Mouse (Mus musculus) bone marrow macrophage, adult 2 months (primary cell): ENCODE measurements around the gene Enho. TPM values are rescaled to one million over a fixed set of nuclear protein-coding genes. Genes with fewer than 3 reads are reported as not detected.

Source experiments
- H3K27ac ChIP-seq: 2 replicates; pipeline ENCODE4 v1.5.1; 2012; ENCODE audit warnings: low read depth, low read length; ENCODE audit not compliant: insufficient read depth
- H3K4me1 ChIP-seq: 2 replicates; pipeline ENCODE4 v1.6.1; 2012; ENCODE audit warnings: low read length; ENCODE audit not compliant: control insufficient read depth, insufficient read depth
- H3K4me3 ChIP-seq: 2 replicates; pipeline ENCODE4 v1.5.1; 2012; ENCODE audit warnings: mild to moderate bottlenecking, low read length, moderate library complexity; ENCODE audit not compliant: insufficient read depth
- CTCF ChIP-seq: IDR thresholded peaks from 2 replicates; pipeline ENCODE4 v1.5.1; 2012; ENCODE audit warnings: low read depth, mild to moderate bottlenecking, low read length, moderate library complexity
- POLR2A ChIP-seq: IDR thresholded peaks from 2 replicates; pipeline ENCODE4 v1.6.1; 2012; ENCODE audit warnings: mild to moderate bottlenecking, low read depth, low read length, borderline replicate concordance
- polyA plus RNA-seq: library from polyadenylated mRNA; stranded (reverse); fragments of >200 nt; gene quantifications from 2 replicates; pipeline ENCODE4 v1.2.4, GENCODE M21; 2012; ENCODE audit not compliant: missing spikeins, insufficient read depth, insufficient read length

Enho gene
- polyA plus RNA-seq, 1 experiment, result 1.0 TPM

DNA sequence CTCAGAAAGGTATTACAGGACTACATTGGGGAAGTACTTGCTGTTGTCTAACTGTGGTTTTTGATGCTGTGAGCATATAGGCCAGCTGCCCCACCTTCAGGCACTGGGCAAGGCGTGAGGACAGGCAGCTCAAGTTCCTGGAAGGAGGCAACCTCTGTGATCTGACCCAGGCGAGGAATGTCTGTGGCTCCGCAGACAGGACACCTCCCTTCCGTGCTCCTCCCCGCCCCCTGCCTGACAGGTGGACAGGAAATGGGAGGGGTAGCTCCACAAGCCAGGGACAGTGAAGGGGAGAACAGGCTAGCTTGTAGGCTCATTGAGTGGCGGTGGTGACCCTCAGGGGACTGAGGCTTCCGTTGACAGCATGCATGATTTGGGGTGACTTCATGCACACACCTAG is 24.4 kb upstream of the Enho start:
- no peak overlapping the region for H3K27ac ChIP-seq
- no peak overlapping the region for H3K4me3 ChIP-seq
- H3K4me1 ChIP-seq, result no peaks in the 10 kb centered on the region
- TF ChIP-seq CTCF, result no peak
- TF ChIP-seq POLR2A, result no peak

DNA sequence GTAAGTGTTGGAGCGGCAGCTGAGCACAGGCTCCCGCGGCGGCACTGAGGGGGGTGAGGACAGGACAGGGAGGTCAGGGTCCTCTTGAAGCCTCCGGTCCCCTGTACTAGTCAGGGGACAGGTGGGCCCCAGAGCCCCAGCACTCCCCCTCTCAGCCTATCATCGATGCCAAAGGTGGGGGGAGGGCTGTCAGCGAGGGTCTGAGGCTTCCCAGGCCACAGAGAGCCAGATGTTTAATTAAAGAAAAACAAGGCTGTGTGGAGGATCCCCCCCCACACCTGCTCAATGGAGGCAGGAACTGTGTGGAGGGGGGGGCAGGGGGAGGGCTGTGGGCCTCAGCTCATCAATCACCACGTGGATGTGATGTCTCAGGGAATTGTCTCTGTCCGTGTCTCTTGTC is 23.5 kb upstream of the Enho start:
- no peak overlapping the region for H3K4me3 ChIP-seq
- TF ChIP-seq POLR2A (no peak), CTCF (no peak)

DNA sequence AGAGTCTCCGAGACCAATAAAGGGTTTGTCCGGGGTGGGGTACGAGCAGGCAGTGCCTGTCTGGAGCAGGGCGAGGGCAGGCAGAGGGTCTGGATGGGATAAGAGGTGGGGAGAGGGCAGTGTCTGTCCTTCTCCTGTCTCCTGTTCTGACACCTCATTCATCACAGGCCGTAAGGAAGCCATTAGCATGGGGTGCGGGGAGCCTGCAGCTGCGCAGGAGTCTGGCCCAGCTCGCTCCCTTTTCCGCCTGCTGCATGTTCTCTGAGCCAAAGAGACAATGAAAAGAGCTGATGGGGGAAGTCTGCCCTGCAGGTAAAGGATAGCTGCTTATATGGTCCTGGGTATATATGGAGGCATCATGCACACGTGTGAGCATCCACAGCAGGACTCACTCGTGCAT is 22.6 kb upstream of the Enho start:
- H3K4me1 ChIP-seq, result no peaks in the 10 kb centered on the region
- TF ChIP-seq CTCF, result no peak
- no peak for TF ChIP-seq POLR2A
- no peak overlapping the region for H3K27ac ChIP-seq
- H3K4me3 ChIP-seq, result no peak overlapping the region

More for the DNA sequence above, 23.5 kb upstream of the Enho start:
- Histone ChIP-seq H3K27ac (no peak overlapping the region), H3K4me1 (no peaks in the 10 kb centered on the region)

DNA sequence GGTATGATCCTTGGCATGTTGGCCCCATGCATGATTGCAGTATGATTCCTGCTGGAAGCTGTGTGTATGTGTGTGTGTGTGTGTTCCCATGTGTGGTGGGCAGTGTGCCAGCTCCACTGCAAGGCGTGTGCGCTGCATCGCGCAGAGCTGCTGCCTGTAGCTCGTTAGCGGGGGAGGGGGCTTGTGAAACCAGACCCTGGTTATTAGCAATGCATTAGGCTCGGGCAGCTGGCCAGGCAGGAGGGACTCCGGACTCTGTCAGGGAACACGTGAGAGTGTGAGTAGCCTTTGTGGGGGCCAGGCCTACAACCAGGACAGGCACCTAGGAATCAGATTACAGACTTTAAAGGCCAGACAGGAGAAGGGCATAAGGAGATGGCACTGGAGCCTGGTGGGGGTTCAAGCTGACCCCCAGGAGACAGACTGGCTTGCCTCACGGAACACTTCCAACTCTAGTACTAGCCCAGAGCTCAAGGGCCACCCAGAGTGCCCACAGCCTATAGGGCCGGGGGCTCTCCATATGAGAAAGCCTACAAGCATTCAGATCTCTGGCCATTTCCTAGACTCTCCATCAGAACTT is 20.8 kb upstream of the Enho start:
- TF ChIP-seq POLR2A (no peak), CTCF (no peak)
- H3K4me3 ChIP-seq, result no peak overlapping the region
- H3K27ac ChIP-seq, result no peak overlapping the region
- no peaks in the 10 kb centered on the region for H3K4me1 ChIP-seq

DNA sequence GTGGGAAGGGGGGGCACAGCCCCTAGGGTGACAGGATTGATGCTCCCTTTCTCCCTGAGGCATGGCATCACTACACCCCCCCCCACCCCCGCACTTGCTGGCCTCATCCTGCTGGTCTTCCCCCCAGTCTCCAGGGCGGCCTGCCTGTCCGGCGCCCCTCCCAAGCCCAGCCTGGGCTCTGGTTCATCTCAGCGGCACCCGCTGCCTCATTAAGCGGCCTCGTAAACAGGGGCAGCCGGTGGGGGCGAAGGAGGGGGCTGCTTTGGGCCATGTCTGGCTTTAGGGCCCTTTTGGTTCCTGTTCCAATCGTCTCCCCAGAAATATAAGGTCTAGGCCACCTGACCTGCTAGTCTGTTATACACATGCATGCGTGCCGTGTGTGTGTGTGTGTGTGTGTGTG is 19.4 kb upstream of the Enho start:
- TF ChIP-seq CTCF (no peak), POLR2A (no peak)
- Histone ChIP-seq H3K4me3 (no peak overlapping the region), H3K27ac (no peak overlapping the region), H3K4me1 (no peaks in the 10 kb centered on the region)

DNA sequence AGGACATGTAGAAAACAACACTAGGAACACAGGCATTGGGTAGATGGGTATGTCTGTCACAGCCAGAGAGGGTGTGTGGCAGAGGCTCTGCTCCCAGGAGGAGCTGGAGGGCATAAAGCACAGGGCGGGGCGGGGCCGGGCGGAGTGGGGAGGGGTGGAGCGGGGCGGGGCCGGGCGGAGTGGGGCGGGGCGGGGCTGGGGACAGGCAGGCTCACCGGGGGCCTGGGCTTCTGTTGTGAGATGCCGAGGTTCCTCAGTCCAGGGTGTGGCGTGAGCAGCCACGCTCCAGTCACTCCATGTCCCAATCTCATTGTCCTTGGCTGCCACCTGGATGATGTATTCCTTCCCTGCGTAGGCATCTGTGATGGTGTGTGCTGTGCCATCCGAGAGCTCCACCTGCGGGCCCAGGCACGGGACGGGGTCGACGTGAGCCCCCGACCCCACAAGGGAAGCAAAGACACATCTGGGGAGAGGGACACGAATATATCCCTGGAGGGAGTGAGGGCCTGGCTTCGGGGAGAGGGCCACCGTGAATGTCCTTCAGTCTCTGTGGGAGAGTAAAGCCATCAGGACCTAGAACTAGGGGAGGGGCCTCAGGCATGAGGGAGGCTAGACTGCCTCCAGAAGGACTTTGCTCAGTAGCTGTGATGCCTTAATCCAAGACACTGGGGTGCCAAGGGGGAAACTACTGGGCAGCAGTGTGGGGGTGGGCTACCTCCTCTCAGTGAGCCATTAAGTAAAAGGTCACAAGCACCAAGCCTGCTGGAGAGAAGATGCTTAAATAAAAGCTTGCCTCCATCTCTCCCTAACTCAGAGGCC is 18.7 kb upstream of the Enho start:
- H3K4me3 ChIP-seq, result no peak overlapping the region
- TF ChIP-seq CTCF (no peak), POLR2A (no peak)
- H3K4me1 ChIP-seq, result no peaks in the 10 kb centered on the region
- H3K27ac ChIP-seq, result no peak overlapping the region

DNA sequence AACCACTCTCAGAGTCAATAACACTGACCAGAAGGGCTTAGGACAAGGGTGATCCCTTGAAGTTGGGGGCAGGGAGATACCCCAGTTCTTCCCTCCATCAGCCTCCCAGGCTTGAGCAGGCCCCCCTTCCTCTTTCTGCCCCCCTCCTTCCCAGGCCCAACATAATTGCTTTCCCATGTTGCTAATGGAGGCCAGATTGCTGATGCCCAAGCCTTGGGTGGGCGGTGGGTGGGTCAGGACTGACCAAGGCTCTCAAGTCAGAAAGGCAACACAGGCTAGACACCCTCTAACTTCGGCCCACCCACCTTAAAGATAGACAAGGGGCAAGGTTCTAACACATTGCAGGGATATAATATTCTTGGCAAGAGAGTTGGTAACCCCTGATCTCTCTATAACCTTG is 15.4 kb upstream of the Enho start:
- no peaks in the 10 kb centered on the region for H3K4me1 ChIP-seq
- no peak overlapping the region for H3K4me3 ChIP-seq
- no peak overlapping the region for H3K27ac ChIP-seq
- no peak for TF ChIP-seq POLR2A
- no peak for TF ChIP-seq CTCF

DNA sequence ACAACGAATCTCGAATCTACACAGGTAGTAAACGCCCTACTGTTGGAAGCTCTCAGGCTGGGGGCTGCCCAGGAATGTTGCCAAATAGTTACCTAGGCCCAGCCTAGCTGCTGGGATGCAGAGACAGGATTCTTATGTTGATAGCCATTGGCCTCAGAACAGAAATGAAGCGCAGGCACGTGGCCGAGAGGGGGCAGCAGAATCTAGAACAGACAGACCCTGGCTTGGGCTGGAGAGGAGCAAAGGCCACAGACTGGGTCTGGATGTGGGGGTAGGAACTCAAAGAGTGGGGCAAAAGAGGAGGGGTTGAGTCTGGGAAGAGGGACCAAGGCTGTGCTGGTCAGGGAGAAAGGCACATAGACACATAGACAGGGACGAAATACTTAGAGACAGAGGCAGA is 14.1 kb upstream of the Enho start:
- TF ChIP-seq POLR2A (no peak), CTCF (peak; percentile 51; the same call in 1 of the 2 replicates)
- H3K4me3 ChIP-seq, result no peak overlapping the region
- H3K27ac ChIP-seq, result no peak overlapping the region
- no peaks in the 10 kb centered on the region for H3K4me1 ChIP-seq

DNA sequence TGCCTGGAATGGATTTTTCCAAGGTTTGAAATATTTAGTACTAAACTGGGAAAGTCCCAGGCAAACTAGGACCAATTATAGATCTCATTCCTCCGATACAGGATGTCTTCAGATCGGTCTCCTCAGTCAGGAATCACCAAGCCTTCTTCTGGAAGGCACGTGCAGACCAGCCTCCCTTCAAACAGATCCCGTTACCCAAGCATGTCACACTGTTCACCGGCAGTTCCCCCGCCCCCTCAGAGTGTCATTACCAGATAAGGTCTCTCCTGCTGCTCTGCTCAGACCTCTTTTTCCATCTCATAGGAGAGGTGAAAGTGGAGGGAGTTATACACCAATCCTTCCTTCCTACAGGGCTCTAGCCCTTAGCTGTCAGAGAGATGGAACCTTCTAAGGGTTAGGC is 13.6 kb upstream of the Enho start:
- Histone ChIP-seq H3K4me3 (no peak overlapping the region), H3K4me1 (no peaks in the 10 kb centered on the region), H3K27ac (no peak overlapping the region)
- no peak for TF ChIP-seq CTCF
- TF ChIP-seq POLR2A, result no peak

DNA sequence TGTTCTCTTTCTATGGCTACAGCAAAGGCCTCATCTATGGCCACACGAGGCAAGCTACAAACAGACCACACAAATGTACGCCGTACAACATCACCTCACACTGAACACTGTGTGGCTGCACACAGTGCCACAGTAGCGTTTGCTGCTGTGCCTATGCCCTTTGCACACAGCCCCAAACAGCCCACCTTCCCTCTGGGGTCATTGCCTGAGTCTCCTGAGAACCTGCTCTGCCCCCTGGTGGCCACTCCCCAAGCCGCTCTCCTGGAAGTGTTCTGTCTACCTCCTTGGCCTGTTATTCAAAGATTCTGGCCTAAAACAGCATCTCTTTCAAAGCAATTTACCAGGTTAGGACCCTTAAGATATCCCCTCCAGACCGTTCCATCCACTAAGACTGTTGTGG is 13.2 kb upstream of the Enho start:
- Histone ChIP-seq H3K4me1 (no peaks in the 10 kb centered on the region), H3K27ac (no peak overlapping the region), H3K4me3 (no peak overlapping the region)
- TF ChIP-seq POLR2A, result no peak
- peak; percentile 92 for TF ChIP-seq CTCF
